Mouse (Mus musculus) mesoderm, embryonic 11.5 days (tissue): ENCODE results near the gene Tex2.
"Not testable (repeated sequence)": the region's sequence is repeated elsewhere in the genome, so short reads cannot be mapped to it uniquely, and the experiment has no call there.

Source experiments
- DNase-seq: peaks from one replicate; pipeline ENCODE4 v3.0.0-alpha.2; 2012; ENCODE audit warnings: low read depth, low spot score

Tex2 gene

GRCm38 (mm10) chr11:106579146-106579545 lies 34.1 kb downstream of the Tex2 start:
- no peak for DNase-seq

GRCm38 (mm10) chr11:106577624-106578355 lies 35.4 kb downstream of the Tex2 start:
- not testable (repeated sequence) for DNase-seq

- no peak for DNase-seq
Observed at GRCm38 (mm10) chr11:106574456-106574855, 38.8 kb downstream of the Tex2 start.

- no peak for DNase-seq
Observed at GRCm38 (mm10) chr11:106573476-106574240, 39.6 kb downstream of the Tex2 start.

- DNase-seq: no peak
Observed at GRCm38 (mm10) chr11:106572958-106573357, 40.3 kb downstream of the Tex2 start.

- no peak for DNase-seq
Observed at GRCm38 (mm10) chr11:106572020-106572782, 41.0 kb downstream of the Tex2 start.

- DNase-seq: no peak
Observed at GRCm38 (mm10) chr11:106571026-106571983, 41.9 kb downstream of the Tex2 start.

- DNase-seq: no peak
Observed at GRCm38 (mm10) chr11:106568329-106568960, 44.8 kb downstream of the Tex2 start.

- no peak for DNase-seq
Observed at GRCm38 (mm10) chr11:106566040-106566785, 47.0 kb downstream of the Tex2 start.

- no peak for DNase-seq
Observed at GRCm38 (mm10) chr11:106564261-106564660, 49.0 kb downstream of the Tex2 start.

GRCm38 (mm10) chr11:106562707-106563106 lies 50.5 kb downstream of the Tex2 start:
- no peak for DNase-seq

- no peak for DNase-seq
Observed at GRCm38 (mm10) chr11:106559773-106560172, 53.5 kb downstream of the Tex2 start.

- no peak for DNase-seq
Observed at GRCm38 (mm10) chr11:106558008-106558407, 55.2 kb downstream of the Tex2 start.

GRCm38 (mm10) chr11:106557398-106557797 lies 55.8 kb downstream of the Tex2 start:
- DNase-seq: no peak

- DNase-seq: no peak
Observed at GRCm38 (mm10) chr11:106556689-106557088, 56.5 kb downstream of the Tex2 start.

GRCm38 (mm10) chr11:106555805-106556615 lies 57.2 kb downstream of the Tex2 start:
- no peak for DNase-seq

GRCm38 (mm10) chr11:106550398-106550797 lies 62.8 kb downstream of the Tex2 start:
- DNase-seq: no peak

- DNase-seq: no peak
Observed at GRCm38 (mm10) chr11:106546081-106546480, 67.1 kb downstream of the Tex2 start.

GRCm38 (mm10) chr11:106544916-106545315 lies 68.3 kb downstream of the Tex2 start:
- no peak for DNase-seq
